Mouse (Mus musculus): ENCODE data around the gene Disp3.

Gene Disp3

DNA sequence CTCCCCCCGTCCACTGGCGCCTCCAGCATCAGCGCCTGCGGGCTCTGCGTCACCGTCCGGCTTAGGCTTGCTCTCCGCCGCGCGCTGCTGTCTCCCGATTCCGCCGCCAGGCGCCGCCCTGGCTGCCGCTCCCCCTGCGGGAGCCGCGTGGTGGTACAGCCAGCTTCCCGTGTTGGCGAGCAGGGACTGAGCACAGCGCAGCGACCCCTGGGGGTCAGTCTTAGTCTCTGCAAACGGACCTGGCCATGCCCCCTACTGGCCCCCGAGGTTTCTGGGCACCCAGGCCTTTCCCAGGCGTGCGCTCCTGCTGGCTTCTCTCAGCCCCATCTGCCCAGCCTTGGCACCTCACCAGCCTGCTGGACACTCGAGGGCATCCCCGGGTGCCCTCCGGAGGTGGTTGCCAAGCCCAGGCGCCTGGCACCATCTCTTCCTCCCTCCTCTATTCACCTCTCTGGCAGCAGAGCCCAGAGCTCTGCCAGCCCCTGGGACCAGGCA is 337 bp upstream of the Disp3 start:
- peak; percentile 57 for DNase-seq (ENCODE audit: low spot score)

DNA sequence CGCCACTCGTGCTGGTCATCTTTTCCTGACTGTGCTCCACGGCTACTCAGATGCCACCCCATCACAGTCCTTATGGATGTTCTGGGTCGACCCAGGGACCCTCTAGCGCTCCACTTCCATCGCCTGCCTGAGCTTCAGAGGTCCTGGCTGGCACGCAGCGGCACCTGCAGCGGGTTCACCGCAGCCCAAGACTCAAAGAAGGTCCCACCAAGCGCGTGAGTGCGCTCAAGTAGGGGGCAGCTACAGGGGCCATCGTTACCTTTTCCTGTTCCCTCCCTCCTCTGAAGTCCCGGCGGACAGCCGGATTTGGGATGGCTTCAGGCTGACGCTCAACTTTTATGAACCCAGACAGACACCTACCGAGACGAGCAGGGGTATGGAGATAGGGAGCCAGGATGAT is 724 bp downstream of the Disp3 start:
- DNase-seq (ENCODE audit: low spot score), result no peak

DNA sequence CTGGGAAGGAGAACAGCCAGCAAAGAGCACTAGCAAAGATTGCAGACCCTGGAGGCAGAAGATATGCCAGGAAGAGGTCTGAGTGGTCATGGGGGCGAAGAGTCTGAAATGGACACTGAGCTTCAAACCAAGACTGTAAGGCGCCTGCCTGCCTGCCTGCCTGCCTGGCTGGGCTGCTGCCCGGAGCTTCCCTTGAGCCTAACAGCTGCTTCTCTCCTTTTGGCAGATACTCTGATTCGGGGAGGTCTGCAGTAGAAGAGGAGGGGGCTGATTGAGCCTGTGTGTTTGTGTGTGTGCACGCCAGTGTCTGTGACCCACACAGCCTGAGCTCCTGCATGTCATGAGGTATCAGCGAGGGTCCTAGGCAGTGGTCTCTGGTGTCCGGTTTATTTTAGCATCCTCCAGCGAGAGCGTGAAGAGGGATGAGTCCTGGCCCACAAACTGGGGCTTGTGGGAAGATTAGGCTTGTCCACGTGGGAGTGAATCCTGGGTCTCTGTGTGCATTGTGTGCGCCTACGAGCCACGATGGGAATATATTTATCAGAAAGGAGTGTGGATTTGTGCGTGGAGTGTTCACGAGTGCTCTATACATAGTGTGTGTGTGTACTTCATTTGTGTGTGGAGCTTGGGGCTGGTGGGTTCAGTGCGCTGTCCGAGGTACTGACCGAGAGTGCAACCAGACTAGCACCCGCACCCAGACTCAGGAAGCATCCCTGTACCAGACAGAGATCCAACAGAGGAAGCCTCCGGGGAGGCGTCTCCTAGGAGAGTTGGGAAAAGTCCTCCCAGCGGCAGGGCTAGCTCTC is 1.3 kb downstream of the Disp3 start:
- peak; percentile 42 for DNase-seq (ENCODE audit: low spot score)

DNA sequence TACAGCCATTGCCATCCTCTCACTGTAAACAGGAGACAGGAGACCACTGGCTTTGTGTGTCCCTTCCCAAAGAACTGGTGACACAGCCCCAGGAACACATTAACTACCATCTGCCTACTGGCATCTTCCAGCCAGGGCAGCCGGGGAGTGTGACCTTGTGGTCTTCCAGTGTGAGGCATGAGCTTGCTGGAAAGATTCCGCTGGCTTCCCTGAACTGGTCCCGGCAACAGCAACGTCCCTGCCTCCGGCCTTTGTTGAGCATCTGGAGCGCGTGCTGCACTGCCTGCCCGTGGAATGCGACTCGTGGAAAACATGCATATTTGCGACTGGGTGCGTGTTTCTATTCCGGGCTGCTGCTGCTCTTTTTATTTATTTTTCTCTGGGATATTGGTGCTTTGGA is 3.5 kb downstream of the Disp3 start:
- no peak for DNase-seq (ENCODE audit: low spot score)

DNA sequence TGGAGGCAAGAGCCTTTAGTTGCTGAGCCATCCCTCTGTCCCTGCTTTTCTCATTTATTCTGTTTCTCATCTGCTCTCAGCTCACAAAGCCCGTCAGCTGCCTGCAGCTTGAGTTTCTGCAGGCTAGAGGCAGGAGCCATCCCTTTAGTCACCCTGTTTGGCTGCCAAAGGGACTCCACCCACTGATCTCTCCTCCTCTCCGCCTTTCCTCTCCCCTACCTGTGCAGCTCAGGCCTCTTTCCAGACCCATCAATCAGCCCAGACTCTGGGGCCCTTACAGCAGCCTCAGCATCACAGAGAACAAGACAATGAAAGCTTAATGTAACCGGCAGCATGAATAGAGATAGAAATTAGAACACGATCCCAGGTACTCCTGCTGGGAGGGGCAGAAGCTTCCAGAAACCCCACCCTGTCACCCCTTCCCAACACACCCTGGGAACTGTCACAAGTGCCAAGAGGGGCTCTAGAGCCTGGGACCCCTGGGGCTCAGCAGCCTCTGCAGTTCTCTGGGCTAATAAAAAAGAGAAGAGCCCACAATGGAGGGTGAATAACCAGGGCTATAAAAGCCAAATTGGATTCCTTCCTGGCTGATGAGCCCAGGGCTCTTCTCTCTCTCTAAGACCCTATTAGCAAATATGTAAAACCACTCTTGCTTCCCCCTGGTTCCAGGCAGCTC is 10.8 kb downstream of the Disp3 start:
- no peak for DNase-seq (ENCODE audit: low spot score)

DNA sequence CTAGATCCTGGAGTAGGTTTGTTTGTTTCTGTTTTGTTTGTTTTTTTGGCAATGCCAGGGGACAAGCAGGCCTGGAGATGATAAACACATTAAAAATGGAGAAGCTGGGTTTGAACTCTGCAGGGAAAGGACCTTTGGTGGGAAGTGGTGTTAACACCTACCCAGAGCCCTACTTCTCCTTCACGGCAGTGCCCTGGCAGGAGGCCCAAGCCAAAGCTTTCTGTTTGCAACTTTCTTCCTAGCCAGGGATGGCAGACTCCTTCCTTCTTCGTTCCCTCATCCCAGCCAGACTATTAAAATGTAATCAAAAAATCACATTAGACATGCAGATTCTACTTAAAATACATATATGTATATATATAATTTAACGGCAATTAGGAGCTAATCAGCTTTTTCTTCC is 13.1 kb downstream of the Disp3 start:
- DNase-seq (ENCODE audit: low spot score), result no peak

DNA sequence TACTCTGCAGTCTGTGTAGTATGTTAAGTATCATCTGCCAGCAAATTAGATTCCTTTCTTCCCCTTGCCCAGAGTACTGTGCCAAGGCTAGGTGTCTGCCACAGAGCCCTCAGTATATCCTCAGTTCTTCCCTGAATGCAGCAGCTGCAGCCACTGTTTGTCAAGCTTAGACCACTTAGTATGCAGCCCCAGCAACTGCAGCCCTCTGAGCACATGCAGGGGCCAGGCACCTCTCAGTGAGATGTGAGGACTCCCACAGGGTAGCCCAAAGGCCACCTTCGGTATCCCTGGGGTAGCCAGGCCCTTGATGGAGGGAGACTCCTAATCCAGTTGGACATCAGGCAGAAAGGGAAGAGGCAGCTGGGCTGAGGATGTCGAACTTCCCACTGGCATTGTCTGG is 14.5 kb downstream of the Disp3 start:
- DNase-seq (ENCODE audit: low spot score), result no peak

DNA sequence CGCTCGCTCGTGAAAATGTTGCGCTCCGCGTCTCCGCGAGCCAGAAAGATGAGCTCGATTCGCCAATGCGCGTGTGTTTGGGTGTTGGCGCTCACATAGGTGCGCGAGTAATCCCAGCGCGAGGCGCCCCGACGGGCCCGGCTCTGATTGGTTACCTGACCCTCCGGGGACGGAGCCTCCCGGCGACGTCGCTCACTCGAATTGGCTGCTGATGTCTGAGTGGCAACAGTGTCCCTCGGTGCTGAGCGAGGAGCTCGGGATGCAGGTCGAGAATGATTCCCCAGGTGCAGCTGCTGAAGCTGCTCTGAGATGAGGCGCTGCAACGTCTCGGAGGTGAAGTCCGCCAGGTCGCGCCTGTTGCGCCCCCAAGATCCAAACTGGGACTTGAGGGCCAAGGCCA is 16.1 kb downstream of the Disp3 start:
- no peak for DNase-seq (ENCODE audit: low spot score)

DNA sequence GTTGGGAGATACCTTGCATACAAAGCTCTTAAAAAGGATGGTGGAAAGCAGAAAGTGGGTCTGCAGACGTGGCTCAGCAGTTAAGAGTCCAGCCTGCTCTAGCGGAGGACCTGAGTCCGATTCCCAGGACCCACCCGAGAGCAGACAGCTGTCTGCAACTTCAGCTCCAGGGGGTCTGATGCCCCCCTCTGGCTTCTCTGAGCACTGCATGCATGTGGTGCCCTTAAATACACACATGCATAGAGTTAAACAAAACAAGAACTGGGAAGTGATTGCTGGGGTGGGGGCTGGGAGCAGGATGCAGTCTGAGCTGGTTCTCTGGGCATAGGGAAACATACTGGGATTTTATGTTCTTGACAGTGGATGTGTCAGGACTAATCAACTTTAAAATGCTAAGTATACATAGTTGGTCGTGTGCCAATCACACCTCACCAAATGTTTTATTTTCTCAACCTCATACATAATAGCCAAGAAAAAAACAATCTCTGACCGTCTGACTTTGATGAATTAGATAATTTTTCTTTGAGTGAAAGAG is 20.7 kb downstream of the Disp3 start:
- no peak for DNase-seq (ENCODE audit: low spot score)

DNA sequence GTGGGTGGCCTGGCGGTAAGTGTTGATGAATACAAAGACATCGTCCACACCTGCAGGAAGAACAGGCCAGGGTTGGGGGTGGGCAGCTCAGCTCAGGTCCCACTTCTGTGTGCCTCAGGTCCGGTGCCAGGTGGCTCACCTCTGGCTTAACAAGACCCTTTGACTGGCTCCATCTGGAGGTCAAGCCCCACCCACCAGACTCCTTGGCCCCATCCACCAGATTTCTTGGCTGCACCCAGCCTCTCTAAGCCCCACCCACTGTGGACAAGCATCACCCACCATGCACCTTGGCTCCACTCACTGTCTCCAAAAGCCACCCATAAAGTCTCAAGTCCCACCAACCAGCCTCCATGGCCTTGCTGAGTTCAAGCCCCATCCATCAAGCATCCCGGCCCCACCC is 27.8 kb downstream of the Disp3 start:
- no peak for DNase-seq (ENCODE audit: low spot score)

DNA sequence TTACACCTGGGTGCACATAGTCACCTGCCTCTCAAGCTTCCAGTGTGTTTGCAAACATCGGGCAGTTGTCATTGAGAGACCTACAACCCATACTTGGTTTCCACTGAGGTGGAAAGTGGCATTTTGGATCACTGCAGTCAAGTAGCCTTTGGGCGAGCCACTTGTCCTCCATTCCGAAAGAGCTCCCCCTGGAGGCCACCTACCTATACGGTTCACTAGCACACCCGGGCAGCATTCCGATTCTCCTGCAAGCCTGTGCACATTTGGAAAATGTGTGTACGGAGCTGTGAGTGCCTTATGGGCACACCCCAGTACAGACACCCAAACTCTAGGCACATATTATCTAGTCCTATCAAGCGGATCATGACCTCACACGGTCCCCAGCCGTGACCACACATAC is 38.4 kb downstream of the Disp3 start:
- peak; percentile 7 for DNase-seq (ENCODE audit: low spot score)

DNA sequence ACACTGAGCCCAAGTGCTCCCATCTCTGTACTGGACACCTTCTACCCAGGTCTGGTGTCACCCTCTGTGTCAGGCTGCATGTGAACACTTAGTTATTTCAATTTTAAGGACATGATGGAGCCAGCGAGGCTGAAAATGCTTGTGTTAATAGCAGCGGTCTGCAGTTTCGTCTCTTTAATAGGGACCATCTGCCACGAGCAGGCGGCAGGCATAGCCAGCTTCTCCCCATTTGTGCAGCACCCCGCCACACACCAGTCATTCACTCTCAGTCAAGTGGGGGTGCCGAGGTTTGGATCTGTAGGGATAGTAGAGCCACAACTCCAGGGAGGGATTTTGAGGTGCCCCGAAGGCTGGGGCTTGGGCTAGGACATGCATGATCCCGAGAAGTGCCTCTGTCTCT is 47.4 kb downstream of the Disp3 start:
- no peak for DNase-seq (ENCODE audit: low spot score)

DNA sequence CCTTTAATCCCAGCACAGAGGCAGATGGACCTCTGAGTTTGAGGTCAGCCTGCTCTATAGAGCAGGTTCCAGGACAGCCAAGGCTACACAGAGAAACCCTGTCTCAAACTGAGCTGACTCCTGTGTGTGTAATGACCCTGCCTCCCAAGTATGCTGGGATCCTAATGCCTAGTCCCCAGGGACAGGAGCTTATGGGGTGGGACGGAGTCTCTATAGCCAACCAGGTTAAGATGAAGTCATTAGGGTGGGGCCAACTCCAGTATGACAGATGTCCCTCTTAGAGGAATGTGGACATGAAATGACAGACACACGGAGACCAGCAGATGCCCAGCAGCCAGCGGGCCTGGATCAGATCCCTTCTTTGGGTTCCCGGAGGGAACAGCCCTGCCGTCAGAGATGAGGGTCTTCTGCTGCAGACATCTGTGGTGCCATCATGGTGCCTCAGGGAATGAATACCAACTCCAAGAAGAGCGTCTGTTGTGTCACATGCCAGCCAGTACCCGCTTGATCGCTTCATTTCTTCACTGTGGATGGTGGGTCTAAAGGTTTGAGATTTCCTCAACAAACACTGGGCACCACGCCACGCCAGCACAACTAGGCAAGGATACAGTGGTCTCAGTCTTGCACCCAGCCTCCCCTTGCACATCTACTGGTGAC is 48.2 kb downstream of the Disp3 start:
- DNase-seq (ENCODE audit: low spot score), result no peak

DNA sequence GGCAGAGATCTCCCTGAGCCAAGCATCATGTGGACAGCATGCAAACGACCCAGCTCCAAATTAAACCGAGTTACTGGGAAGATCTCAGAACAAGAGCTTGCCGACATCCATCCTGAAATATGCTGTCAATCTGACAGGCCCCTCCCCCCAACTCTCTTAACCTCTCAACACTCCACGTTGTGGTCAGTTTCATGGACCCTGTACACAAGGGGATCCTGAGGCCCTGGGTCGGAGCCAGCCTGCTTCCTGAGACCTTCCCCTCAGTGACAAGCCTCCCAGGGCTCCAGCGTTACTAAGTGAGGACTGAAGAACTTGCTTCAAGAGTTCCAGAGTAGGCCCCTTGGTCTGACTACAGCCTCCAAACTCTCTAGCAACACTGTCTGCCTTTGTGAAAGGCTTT is 48.8 kb downstream of the Disp3 start:
- no peak for DNase-seq (ENCODE audit: low spot score)

DNA sequence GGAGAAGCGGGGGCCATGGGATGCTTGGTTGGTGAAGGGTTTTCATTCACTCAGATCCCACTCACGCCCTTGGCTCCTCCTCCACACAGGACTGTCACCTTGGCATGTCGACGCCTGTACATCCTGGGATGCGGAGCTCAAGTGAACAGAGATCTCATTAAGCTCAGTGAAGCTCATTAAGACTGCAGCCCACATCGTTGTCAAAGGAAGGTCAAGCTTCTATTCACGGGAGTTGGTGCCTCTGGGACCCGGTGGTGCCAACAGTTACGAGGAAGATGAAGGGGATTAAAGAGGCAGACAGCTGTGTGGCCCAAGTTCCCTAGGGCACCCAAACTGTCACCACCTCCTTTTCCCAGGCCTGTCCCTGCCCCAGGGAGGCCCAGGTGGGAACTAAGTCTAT is 49.5 kb downstream of the Disp3 start:
- no peak for DNase-seq (ENCODE audit: low spot score)

DNA sequence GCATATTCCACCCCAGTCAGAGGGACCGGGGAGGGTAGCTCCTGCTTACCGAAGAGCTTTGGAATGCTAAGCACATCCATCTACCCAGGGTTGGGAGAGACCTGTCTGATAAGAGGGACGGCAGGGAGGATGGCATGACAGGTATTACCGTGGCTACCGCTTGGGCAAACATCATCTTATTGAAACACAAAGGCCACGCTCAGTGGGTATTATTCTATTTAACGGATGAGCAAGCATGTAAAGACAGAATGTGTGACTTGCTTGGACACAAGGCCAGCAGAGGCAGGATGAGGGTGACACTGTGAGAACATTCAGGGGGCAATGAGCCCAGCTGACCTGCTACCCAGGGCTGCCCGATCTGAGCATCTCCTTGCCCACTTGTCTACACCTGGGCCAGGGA is 51.1 kb downstream of the Disp3 start:
- no peak for DNase-seq (ENCODE audit: low spot score)

DNA sequence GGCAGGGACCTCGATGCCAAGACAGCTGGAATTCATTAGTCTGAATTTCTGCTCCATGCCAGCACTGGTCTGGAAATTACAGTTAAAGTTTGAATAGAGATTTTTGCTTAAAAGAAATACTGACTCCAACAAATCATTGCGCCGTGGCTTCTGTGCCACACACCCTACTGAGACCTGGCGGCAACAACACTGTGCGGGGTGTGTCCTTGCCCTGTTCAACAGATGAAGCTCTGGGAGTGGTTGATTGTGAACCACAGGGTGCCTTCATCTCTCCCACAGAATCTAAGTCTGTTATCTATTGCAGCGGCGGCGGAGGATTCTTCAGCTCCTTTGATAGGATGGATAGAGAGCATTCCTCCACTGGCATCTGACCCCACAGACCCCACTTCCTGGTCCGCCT is 54.7 kb downstream of the Disp3 start:
- DNase-seq (ENCODE audit: low spot score), result no peak

DNA sequence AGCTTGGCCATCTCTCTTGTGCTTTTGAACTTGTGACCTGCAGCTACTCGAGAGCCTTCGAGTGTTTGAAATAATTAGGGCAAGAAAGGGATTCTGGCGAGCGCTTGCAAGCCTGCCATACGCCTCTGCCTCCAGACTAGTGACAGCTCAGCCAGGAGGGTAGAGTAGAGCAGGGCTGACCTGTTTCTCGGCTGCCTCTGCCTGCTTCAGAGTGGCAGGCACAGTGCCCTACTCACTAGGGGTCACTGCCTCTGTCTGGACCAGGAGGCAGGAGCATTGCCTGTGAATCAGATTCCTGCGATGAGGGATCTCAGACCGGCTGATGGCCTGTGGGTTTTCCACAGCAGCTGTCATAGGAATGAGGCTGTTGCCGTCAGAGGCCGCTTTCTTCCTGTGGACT is 55.1 kb downstream of the Disp3 start:
- DNase-seq (ENCODE audit: low spot score), result no peak

DNA sequence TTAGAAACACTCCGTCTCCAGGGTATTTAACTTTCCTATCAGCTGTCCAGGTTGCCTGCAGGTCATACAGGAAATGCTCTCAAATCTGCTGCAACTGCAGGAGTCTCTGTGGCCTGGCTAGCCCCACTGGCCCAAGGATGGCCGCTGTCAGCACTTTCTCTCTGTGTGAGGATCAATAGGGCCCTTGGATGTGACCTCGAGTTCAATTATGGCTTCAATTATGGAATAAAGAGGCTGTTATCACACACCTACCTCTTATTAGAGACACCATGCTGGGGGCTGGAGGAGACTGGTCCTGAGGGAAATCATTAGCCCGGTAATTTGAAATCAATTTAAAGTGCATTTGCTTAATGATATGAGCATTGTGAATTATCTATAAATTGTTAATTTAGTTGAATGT is 55.6 kb downstream of the Disp3 start:
- no peak for DNase-seq (ENCODE audit: low spot score)

DNA sequence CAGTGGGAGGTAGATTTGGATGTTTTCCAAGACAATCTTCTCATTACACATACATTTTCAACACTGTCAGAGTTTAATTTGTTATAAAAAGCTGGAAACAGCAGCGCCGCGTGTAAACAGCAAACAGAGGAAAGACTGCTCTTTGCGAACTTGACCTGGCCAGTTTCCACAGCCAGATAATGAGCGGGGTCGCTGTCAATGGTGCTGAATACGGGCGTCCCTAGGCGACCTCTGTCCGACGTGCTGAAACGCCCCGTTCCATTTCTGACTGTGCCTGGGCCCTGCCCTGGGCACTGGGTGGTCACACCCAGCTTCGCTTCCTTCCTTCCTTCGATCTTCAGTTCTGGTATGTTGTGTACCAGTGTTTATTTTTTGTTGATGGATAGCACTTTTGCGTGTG is 58.1 kb downstream of the Disp3 start:
- peak; percentile 49 for DNase-seq (ENCODE audit: low spot score)

DNA sequence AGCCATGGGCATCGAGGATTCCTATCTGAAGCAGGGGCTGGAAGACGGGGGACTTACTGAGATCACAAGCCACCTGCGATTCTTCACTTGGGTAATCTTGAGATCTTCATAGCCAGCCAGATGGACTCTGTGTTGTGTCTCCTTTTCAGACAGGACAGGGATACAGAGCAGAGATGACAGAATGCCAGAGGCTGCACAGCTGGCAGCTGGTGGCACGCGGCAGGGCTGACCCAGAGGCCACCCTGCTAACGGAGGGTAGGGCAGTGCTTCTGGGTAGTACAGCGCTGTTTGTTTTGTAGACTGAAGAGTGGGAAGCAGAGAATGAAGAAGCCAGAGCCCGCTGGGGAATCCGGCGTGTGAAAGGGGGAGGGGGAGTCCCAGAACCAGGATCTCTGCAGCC is 64.8 kb downstream of the Disp3 start:
- DNase-seq (ENCODE audit: low spot score), result no peak

DNA sequence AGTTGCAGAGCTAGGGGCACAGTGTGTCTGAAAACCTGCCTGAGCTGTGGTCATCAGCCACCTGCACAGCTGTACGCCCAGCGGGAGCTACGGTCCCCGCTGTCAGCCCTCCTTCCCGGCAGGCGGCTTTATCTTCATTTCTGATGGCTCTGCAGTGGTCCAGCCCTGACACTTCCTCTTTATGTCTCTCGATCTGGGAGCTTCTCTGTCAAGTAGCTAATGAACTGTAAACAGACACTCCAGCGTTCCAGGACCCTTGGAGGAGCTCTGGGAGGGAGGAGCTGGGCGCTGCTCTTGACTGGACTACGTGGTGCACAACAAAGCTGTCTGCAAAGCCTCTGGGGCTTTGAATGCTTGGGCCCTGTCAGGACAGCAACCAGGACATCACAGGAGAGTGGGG is 67.1 kb downstream of the Disp3 start:
- DNase-seq (ENCODE audit: low spot score), result no peak

DNA sequence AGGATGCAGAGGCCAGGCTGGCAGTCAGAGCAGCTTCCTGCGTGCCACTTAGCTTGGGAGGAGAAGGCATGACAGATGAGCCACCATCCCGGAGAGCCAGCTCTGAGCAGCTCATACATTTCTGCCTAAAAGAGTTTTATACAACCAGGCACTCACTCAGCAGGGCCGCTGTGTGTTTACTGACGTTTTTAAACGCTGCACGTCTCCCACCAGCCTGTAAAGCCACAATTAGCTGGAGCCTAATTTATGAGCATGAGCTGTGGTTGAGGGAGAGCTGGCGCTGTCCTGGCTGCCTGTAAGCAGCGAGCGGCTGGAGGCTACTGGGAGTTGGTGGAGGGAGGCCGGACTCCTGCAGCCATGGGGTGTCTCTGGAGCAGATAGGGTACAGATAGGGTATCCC is 69.5 kb downstream of the Disp3 start:
- DNase-seq (ENCODE audit: low spot score), result no peak
